Mouse (Mus musculus): ENCODE results near the gene Hax1. TPM values are rescaled to one million over a fixed set of nuclear protein-coding genes. Genes with fewer than 3 reads are reported as not detected.

Gene Hax1
- polyA plus RNA-seq, 1 experiment = 93.7 TPM

DNA sequence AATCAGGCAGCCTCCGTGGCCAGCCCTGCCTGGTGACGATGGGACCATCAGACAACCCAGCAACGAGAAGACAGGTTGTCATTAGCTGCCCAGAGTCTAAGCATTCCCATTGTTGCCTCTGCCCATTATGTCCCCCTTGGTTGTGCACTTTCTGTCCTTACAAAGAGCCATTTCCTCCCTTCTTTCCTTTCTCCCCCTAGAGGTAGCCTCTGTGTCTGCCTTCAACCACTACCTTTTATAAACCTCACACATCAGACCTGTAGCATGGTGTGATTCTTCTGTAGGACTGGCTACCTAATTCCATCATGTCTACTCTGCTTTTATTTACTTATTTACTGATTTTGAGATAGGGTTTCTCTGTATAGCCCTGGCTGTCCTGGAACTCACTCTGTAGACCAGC is 11.4 kb downstream of the Hax1 start:
- no peak for TF ChIP-seq POLR2A (IDR thresholded peaks at IDR 0.05; ENCODE audit: borderline replicate concordance, extremely low read depth, insufficient read depth, insufficient read length, poor library complexity, severe bottlenecking)
- no peak for TF ChIP-seq CTCF (IDR thresholded peaks at IDR 0.05; ENCODE audit: borderline replicate concordance, extremely low read depth, insufficient read depth, insufficient read length)
- DNase-seq (ENCODE audit: low read depth) = no peak

- DNase-seq (ENCODE audit: low read depth) = no peak
- TF ChIP-seq POLR2A (IDR thresholded peaks at IDR 0.05; ENCODE audit: borderline replicate concordance, extremely low read depth, insufficient read depth, insufficient read length, poor library complexity, severe bottlenecking) (no peak), CTCF (IDR thresholded peaks at IDR 0.05; ENCODE audit: borderline replicate concordance, extremely low read depth, insufficient read depth, insufficient read length) (no peak)
Measured at GRCm38 (mm10) chr3:89982426-89982825, 16.2 kb downstream of the Hax1 start.

- no peak for TF ChIP-seq POLR2A (IDR thresholded peaks at IDR 0.05; ENCODE audit: borderline replicate concordance, extremely low read depth, insufficient read depth, insufficient read length, poor library complexity, severe bottlenecking)
- TF ChIP-seq CTCF (IDR thresholded peaks at IDR 0.05; ENCODE audit: borderline replicate concordance, extremely low read depth, insufficient read depth, insufficient read length) = no peak
- no peak for DNase-seq (ENCODE audit: low read depth)
Measured at GRCm38 (mm10) chr3:89976859-89977258, 21.7 kb downstream of the Hax1 start.

GRCm38 (mm10) chr3:89968509-89968908 is 30.1 kb downstream of the Hax1 start:
- TF ChIP-seq POLR2A (IDR thresholded peaks at IDR 0.05; ENCODE audit: borderline replicate concordance, extremely low read depth, insufficient read depth, insufficient read length, poor library complexity, severe bottlenecking) (no peak), CTCF (IDR thresholded peaks at IDR 0.05; ENCODE audit: borderline replicate concordance, extremely low read depth, insufficient read depth, insufficient read length) (no peak)
- no peak for DNase-seq (ENCODE audit: low read depth)

- peak; percentile 30 for DNase-seq (ENCODE audit: low read depth)
Measured at GRCm38 (mm10) chr3:89966946-89967345, 31.6 kb downstream of the Hax1 start.

GRCm38 (mm10) chr3:89965972-89966371 is 32.6 kb downstream of the Hax1 start:
- TF ChIP-seq POLR2A (IDR thresholded peaks at IDR 0.05; ENCODE audit: borderline replicate concordance, extremely low read depth, insufficient read depth, insufficient read length, poor library complexity, severe bottlenecking) = no peak
- no peak for DNase-seq (ENCODE audit: low read depth)

More at GRCm38 (mm10) chr3:89966946-89967345, 31.6 kb downstream of the Hax1 start:
- TF ChIP-seq CTCF (IDR thresholded peaks at IDR 0.05; ENCODE audit: borderline replicate concordance, extremely low read depth, insufficient read depth, insufficient read length) (peak; percentile 44; the same call in 1 of the 2 replicates), POLR2A (IDR thresholded peaks at IDR 0.05; ENCODE audit: borderline replicate concordance, extremely low read depth, insufficient read depth, insufficient read length, poor library complexity, severe bottlenecking) (no peak)

GRCm38 (mm10) chr3:89965557-89965956 is 33.0 kb downstream of the Hax1 start:
- no peak for DNase-seq (ENCODE audit: low read depth)

GRCm38 (mm10) chr3:89963926-89964739 is 34.4 kb downstream of the Hax1 start:
- peak; percentile 86 for TF ChIP-seq CTCF (IDR thresholded peaks at IDR 0.05; ENCODE audit: borderline replicate concordance, extremely low read depth, insufficient read depth, insufficient read length)
- no peak for TF ChIP-seq POLR2A (IDR thresholded peaks at IDR 0.05; ENCODE audit: borderline replicate concordance, extremely low read depth, insufficient read depth, insufficient read length, poor library complexity, severe bottlenecking)
- peak; percentile 88 for DNase-seq (ENCODE audit: low read depth)

More at GRCm38 (mm10) chr3:89965557-89965956, 33.0 kb downstream of the Hax1 start:
- no peak for TF ChIP-seq CTCF (IDR thresholded peaks at IDR 0.05; ENCODE audit: borderline replicate concordance, extremely low read depth, insufficient read depth, insufficient read length)
- no peak for TF ChIP-seq POLR2A (IDR thresholded peaks at IDR 0.05; ENCODE audit: borderline replicate concordance, extremely low read depth, insufficient read depth, insufficient read length, poor library complexity, severe bottlenecking)

DNA sequence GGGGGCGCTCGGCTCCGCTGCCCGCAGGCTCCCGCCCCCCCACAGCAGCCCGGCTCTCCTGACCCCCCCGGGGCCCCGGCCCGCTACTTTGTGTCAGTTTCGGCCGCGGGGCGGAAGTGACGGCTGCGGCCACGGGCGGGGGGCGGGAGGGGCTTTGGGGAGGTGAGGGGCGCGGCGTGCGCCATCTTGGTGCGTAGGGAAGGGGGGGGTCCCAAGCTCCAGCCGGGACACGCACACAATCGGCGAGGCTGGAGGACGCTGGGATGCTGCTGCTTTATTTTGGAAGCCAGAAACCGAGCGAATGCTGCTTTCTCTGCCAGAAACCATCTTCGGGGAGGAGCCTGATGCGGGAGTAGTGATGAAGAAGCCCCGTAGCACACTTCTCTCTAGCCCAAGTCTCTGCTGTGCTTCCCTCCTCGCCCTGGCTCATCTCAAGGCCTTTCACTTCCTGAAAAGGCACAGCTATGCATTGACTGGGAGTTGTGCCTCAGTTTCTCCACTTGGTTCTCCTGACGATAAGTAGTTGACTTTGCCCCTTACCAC is 35.3 kb downstream of the Hax1 start, which contains the start of gene Atp8b2:
Gene Atp8b2, minus strand, starts transcription at position 288 of the 543 bp plus-strand sequence.
- DNase-seq (ENCODE audit: low read depth) = peak; percentile 92
- TF ChIP-seq POLR2A (IDR thresholded peaks at IDR 0.05; ENCODE audit: borderline replicate concordance, extremely low read depth, insufficient read depth, insufficient read length, poor library complexity, severe bottlenecking) (peak; percentile 53; the same call in 1 of the 2 replicates), CTCF (IDR thresholded peaks at IDR 0.05; ENCODE audit: borderline replicate concordance, extremely low read depth, insufficient read depth, insufficient read length) (no peak)

DNA sequence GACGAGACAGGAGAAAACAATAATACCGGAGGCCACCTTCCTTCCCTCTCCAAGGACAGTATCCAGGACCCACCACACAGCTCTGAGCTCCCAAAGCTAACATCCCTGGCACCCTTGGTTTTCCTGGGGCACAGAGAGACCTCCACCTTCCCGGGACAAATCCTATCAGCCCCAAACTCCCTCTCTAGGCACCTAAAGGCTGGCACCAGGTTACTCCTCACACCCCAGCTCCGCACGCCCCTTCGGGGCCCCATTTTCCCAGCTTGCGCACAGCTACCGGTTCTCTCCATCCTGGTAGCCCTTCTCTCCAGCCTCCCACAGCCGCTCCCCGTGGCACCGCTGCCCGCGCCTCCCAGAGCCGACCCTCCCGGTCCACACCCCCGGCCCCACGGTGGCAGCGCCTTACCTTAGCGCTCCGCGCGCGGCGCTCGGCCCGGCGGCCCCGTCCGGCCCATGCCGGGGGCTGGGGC is 35.8 kb downstream of the Hax1 start:
- TF ChIP-seq POLR2A (IDR thresholded peaks at IDR 0.05; ENCODE audit: borderline replicate concordance, extremely low read depth, insufficient read depth, insufficient read length, poor library complexity, severe bottlenecking) (no peak), CTCF (IDR thresholded peaks at IDR 0.05; ENCODE audit: borderline replicate concordance, extremely low read depth, insufficient read depth, insufficient read length) (no peak)
- DNase-seq (ENCODE audit: low read depth) = peak; percentile 41

GRCm38 (mm10) chr3:89962059-89962750 is 36.4 kb downstream of the Hax1 start:
- no peak for DNase-seq (ENCODE audit: low read depth)
- no peak for TF ChIP-seq POLR2A (IDR thresholded peaks at IDR 0.05; ENCODE audit: borderline replicate concordance, extremely low read depth, insufficient read depth, insufficient read length, poor library complexity, severe bottlenecking)
- TF ChIP-seq CTCF (IDR thresholded peaks at IDR 0.05; ENCODE audit: borderline replicate concordance, extremely low read depth, insufficient read depth, insufficient read length) = no peak
